Mouse (Mus musculus) olfactory bulb, adult 2 months (tissue): ENCODE measurements around the gene Pip4k2c.

Experiments
- CTCF ChIP-seq: fragments of 200-500 bp; IDR thresholded peaks from 2 replicates; pipeline ENCODE4 v1.5.1; 2012; ENCODE audit warnings: low read depth, mild to moderate bottlenecking, low read length, moderate library complexity; ENCODE audit not compliant: insufficient read depth
- POLR2A ChIP-seq: fragments of 200-500 bp; IDR thresholded peaks from 2 replicates; pipeline ENCODE4 v1.6.1; 2012; ENCODE audit warnings: mild to moderate bottlenecking, low read depth, low read length, moderate library complexity; ENCODE audit not compliant: insufficient read depth

DNA sequence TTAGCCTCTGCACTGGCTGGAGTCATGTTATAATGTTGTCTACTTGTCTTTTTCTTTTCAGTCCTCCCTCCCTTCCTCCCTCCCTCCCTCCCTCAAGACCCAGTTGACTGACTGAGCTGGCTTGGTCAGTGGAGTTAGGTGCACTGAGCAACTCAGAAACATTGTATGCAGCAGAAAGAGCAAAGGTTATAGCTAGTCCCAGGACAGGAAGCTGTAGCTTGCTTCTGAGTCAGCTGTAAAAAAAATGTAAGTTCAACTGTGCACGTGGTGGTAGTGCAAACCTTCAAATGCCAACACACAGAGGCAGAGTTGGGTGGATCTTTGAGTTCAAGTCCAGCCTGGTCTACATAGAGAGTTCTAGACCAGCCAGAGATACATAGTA lies 3.0 kb upstream of the Pip4k2c start:
- TF ChIP-seq CTCF (no peak), POLR2A (no peak)
